Mouse (Mus musculus) neural tube, embryonic 12.5 days (tissue): Measurements from ENCODE around the gene Ugt1a6a. TPM values are rescaled to one million over a fixed set of nuclear protein-coding genes. Genes with fewer than 3 reads are reported as not detected.

Experiments used
- ATAC-seq: fragments of 200-750 bp; cut with Nextera tagmentation; 2 replicates; pipeline ENCODE4 v1.8.0; 2017; ENCODE audit warnings: low read depth, mild to moderate bottlenecking, moderate TSS enrichment, moderate library complexity; ENCODE audit not compliant: low FRiP score
- H3K27ac ChIP-seq: fragments of 300-500 bp; sonication (generic); 2 replicates; pipeline ENCODE4 v1.5.1; 2016
- H3K27me3 ChIP-seq: fragments of 300-500 bp; sonication (generic); replicated peaks from 2 replicates; pipeline ENCODE4 v1.6.1; 2016; ENCODE audit warnings: mild to moderate bottlenecking
- H3K36me3 ChIP-seq: fragments of 300-500 bp; sonication (generic); 2 replicates; pipeline ENCODE4 v1.6.1; 2016; ENCODE audit warnings: mild to moderate bottlenecking
- H3K4me1 ChIP-seq: fragments of 300-500 bp; sonication (generic); 2 replicates; pipeline ENCODE4 v1.6.1; 2016
- H3K4me2 ChIP-seq: fragments of 300-500 bp; sonication (generic); replicated peaks from 2 replicates; pipeline ENCODE4 v1.6.1; 2016; ENCODE audit warnings: mild to moderate bottlenecking
- H3K4me3 ChIP-seq: fragments of 300-500 bp; sonication (generic); 2 replicates; pipeline ENCODE4 v1.5.1; 2016
- H3K9ac ChIP-seq: fragments of 300-500 bp; sonication (generic); 2 replicates; pipeline ENCODE4 v1.6.1; 2016; ENCODE audit warnings: mild to moderate bottlenecking
- H3K9me3 ChIP-seq: fragments of 300-500 bp; sonication (generic); 2 replicates; pipeline ENCODE4 v1.6.1; 2016; ENCODE audit warnings: mild to moderate bottlenecking
- WGBS: fragments of 180-500 bp; shearing (Covaris S2); methylation state at CpG from one replicate; pipeline ENCODE4 v1.1.7; 2016; 5-methylcytosine and 5-hydroxymethylcytosine counted together
- polyA plus RNA-seq: library from polyadenylated mRNA; unstranded; fragments of >200 nt; fragmentation: Nextera tagmentation; extraction: Ambion mirVana; gene quantifications from 2 replicates; pipeline ENCODE4 v1.2.1, GENCODE M21; 2016

Ugt1a6a gene
- polyA plus RNA-seq, 1 experiment from 2014 or later = 0.65 TPM

DNA sequence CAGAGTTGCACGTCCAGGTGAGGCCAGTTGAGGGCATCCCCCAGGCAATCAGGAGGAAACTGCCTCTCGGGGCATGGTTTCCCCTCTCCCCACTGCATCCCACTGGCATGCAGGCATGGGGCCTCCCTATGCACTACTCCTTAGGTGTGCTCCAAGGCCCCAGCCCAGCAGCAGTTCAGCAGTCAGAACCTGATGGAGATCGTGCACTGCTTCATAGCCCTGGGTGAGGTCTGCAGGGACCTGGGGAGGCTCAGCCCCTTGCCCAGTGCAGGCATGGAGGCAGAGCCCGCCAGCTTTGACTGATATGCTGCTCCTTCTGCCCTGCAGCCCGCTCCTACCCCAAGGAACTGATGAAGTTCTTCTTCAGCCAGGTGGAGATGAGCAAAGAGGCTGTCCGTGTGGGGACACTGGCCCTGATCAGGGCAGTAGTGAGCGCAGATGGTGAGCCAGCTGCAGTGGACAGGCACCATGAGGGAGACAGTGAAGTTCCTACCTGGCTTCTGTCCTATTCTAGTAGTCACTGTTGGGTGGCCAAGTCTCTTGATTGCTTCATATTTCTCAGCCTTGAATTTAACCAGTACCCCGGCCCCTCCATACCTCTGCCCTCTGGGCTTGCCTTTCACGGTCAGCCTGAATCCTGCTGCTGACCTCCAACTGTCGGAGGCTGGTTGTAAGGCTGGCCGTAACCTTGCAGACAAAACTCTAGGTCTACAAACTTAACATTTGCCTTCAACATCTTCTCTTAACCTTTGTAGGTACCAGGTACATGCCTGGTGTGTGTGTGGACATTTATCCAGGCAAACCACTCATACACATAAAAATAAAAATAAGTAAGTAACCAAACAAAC lies 100.7 kb downstream of the Ugt1a6a start:
- Histone ChIP-seq H3K36me3 (no peaks in the 10 kb centered on the region), H3K27ac (no peak overlapping the region), H3K27me3 (no peaks in the 10 kb centered on the region), H3K4me2 (no peak overlapping the region), H3K9me3 (peaks cover 97% of the 10 kb centered on the region), H3K4me1 (no peaks in the 10 kb centered on the region), H3K9ac (no peak overlapping the region), H3K4me3 (no peak overlapping the region)
- no peak for ATAC-seq
- WGBS = 63% methylated on average over 11 of the region's 11 CpGs

DNA sequence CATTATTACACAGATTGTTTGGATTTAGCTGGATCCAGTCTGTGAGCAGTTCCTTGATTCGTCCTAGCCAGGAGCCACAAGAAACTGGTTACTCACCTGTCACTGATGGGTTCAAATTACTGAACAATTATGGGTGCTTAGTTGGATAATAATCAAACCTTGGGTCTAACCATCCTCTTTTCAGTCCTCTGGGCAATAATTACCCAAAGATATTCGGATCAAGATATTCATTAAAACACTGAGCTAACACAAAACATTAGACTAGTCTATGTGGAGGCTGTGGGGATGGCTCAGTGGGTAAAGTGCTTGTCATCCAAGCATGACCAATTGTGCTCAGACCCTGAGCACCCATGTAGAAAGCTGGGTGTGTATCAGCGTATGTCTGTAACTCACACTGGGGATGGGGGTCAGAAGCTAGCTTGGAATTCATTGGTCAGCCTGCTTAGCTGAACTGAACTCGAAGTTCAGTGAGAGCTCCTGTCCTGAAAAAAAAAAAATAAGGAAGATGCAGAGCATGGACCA lies 101.3 kb downstream of the Ugt1a6a start:
- WGBS = 69% methylated on average over 4 of the region's 4 CpGs
- no peaks in the 10 kb centered on the region for H3K27me3 ChIP-seq
- H3K4me3 ChIP-seq = no peak overlapping the region
- ATAC-seq = no peak
- H3K4me1 ChIP-seq = no peaks in the 10 kb centered on the region
- no peaks in the 10 kb centered on the region for H3K36me3 ChIP-seq
- H3K4me2 ChIP-seq = no peak overlapping the region
- H3K27ac ChIP-seq = no peak overlapping the region
- no peak overlapping the region for H3K9ac ChIP-seq
- peaks cover 97% of the 10 kb centered on the region for H3K9me3 ChIP-seq

DNA sequence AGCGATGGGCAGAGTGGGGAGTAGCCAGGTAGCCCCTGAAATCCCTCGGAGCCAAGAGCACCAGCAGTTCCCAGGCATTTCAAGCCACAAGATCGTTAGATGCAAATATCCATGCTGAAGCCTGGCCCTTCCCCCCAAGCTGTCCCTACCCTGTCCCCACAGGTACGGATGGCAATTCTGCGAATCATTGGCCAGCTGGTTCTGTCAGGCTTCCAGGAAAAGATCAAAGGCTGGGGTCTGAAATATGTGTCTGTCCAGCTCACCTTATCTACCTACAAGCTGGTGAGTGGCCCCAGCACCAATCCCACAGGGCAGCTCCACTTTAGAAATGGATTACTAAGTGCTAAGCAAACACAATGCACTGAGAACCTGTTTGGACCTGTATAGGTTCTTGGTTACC lies 102.7 kb downstream of the Ugt1a6a start:
- WGBS = 81% methylated on average over 5 of the region's 5 CpGs
- no peak overlapping the region for H3K27ac ChIP-seq
- H3K4me2 ChIP-seq = no peak overlapping the region
- H3K4me1 ChIP-seq = no peaks in the 10 kb centered on the region
- no peak overlapping the region for H3K9ac ChIP-seq
- H3K9me3 ChIP-seq = peaks cover 95% of the 10 kb centered on the region
- ATAC-seq = no peak
- no peaks in the 10 kb centered on the region for H3K27me3 ChIP-seq
- H3K4me3 ChIP-seq = no peak overlapping the region
- no peaks in the 10 kb centered on the region for H3K36me3 ChIP-seq

DNA sequence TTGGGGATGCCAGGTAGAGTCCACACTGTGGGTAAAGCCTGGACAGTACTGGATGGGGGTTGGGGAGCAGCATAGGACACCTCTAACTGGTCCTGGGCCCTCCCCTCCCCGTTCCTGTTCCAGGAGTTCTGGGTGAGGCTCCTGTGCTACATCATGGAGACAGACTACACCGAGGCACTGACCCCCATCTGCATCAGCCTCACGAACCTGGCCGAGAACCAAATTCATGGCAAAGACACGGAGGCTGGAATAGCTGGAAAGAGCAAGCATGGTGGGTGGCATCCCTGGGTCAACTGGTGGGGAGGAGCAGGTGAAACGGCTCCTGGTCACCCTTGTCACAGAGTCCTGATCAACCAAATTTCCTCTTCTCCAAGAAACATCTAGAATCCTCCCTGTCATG lies 104.2 kb downstream of the Ugt1a6a start:
- Histone ChIP-seq H3K9me3 (peaks cover 93% of the 10 kb centered on the region), H3K4me3 (no peak overlapping the region), H3K27me3 (no peaks in the 10 kb centered on the region), H3K4me1 (no peaks in the 10 kb centered on the region), H3K4me2 (no peak overlapping the region), H3K9ac (no peak overlapping the region), H3K27ac (no peak overlapping the region), H3K36me3 (no peaks in the 10 kb centered on the region)
- ATAC-seq = no peak
- WGBS = 80% methylated on average over 6 of the region's 6 CpGs

DNA sequence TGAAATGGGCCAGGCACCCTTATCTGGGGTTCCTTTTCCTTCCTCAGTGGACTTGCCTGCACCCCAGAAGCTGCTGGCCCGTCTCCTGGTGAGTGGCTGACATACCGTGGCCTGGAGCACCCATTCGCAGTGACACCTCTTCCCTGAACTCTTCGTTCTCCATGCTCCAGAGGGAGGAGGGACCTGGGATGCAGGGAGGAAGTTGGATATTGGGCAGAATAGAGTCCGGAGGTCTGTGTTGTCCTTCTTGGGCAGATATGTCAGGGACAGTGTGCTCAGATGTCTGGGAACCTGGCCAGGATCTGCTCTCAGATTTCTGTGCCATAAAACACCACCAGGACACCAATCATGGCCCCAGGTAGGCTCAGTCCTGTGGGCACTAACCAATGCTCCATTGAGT lies 105.5 kb downstream of the Ugt1a6a start:
- Histone ChIP-seq H3K4me3 (no peak overlapping the region), H3K4me2 (no peak overlapping the region), H3K9ac (no peak overlapping the region), H3K27ac (no peak overlapping the region), H3K36me3 (no peaks in the 10 kb centered on the region), H3K4me1 (no peaks in the 10 kb centered on the region), H3K27me3 (no peaks in the 10 kb centered on the region), H3K9me3 (peaks cover 93% of the 10 kb centered on the region)
- ATAC-seq = no peak
- WGBS = 73% methylated on average over 5 of the region's 5 CpGs

DNA sequence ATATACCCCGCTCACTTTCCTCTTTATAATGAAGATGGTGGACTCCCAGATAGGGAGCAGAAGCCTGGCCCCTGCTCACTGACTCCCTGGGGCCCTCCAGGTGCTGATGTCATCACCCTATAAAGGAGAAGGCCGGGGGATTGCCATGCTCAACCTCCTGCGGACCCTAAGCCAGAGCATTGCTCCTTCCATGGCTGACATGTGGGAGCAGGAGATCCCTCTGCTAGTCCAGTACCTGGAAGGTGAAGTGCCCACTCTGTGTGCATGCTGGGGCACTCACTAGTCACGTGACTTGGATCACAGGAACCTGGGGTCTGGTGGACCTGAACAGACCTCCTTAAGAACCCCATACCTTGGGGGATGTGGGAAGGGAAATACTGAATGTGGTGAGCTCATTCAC lies 106.0 kb downstream of the Ugt1a6a start:
- no peaks in the 10 kb centered on the region for H3K27me3 ChIP-seq
- H3K9me3 ChIP-seq = peaks cover 93% of the 10 kb centered on the region
- H3K4me1 ChIP-seq = no peaks in the 10 kb centered on the region
- H3K4me3 ChIP-seq = no peak overlapping the region
- WGBS = 78% methylated on average over 4 of the region's 4 CpGs
- no peak overlapping the region for H3K4me2 ChIP-seq
- H3K36me3 ChIP-seq = no peaks in the 10 kb centered on the region
- no peak overlapping the region for H3K27ac ChIP-seq
- no peak overlapping the region for H3K9ac ChIP-seq
- ATAC-seq = no peak

DNA sequence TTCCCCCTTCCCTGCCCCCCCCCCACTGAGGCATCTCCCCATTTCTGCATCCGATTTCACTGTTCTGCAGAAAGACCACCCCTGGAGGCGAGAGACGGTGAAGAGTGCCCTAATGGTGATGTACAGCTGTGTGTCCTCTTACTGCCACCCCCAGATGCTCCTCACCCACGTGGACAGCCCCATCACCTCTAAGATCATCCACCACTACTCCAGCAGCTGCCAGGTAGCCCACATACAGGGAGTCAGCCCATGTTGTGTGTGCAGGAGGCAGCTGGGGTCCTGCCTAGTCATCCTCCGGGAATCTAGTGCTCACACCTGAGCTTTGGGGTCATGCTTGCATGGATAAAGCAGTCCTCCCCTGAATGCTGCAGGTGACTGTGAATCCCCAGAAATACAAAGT lies 109.3 kb downstream of the Ugt1a6a start:
- H3K36me3 ChIP-seq = no peaks in the 10 kb centered on the region
- ATAC-seq = no peak
- H3K27ac ChIP-seq = no peak overlapping the region
- H3K9ac ChIP-seq = no peak overlapping the region
- no peaks in the 10 kb centered on the region for H3K27me3 ChIP-seq
- WGBS = 66% methylated on average over 5 of the region's 5 CpGs
- no peak overlapping the region for H3K4me3 ChIP-seq
- peaks cover 96% of the 10 kb centered on the region for H3K9me3 ChIP-seq
- no peaks in the 10 kb centered on the region for H3K4me1 ChIP-seq
- H3K4me2 ChIP-seq = no peak overlapping the region

DNA sequence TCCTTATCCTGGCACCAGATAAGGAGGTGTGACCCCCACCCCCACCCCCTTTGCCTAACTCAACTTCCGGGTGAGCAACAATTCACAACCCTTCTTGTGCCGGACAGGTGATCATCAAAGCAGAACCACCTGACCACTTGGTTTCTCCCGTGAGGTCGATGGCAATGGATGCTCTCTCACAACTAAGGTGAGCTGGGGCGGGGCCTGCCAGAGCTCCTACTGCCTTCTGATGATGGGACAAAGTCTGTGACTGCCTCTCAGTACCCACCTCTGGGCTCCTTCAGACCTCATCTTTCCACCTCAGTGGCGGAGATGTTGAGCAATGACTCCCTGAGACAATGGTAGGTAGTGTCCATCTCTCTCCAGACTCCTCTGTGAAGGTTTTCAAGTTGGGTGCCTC lies 111.3 kb downstream of the Ugt1a6a start:
- H3K4me3 ChIP-seq = no peak overlapping the region
- no peak for ATAC-seq

DNA sequence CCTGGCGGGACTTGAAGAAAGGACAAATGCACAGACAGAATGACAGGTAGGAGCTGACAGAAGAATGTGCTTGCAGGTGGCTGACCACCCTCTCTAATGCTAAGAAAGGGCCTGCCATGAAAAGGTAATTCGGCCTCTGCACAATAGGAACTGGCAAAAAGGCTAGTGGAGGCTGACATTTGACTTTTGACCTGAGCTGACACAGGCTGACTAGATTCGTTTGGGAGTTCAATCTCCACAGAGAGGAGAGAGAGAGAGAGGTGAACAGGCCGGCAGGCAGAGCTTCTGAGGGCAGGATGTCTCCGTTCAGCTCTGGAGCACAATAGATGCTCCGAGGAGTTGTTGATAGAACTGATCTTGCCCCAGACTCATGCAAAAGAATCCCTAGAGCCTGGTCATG lies 111.8 kb downstream of the Ugt1a6a start:
- Histone ChIP-seq H3K9me3 (peaks cover 96% of the 10 kb centered on the region), H3K9ac (no peak overlapping the region), H3K36me3 (no peaks in the 10 kb centered on the region), H3K4me1 (no peaks in the 10 kb centered on the region), H3K27ac (no peak overlapping the region), H3K4me2 (no peak overlapping the region), H3K27me3 (no peaks in the 10 kb centered on the region), H3K4me3 (no peak overlapping the region)
- WGBS = 48% methylated on average over 6 of the region's 6 CpGs
- no peak for ATAC-seq

More for the DNA sequence above, 111.3 kb downstream of the Ugt1a6a start:
- 79% methylated on average over 6 of the region's 6 CpGs for WGBS
- Histone ChIP-seq H3K9ac (no peak overlapping the region), H3K4me1 (no peaks in the 10 kb centered on the region), H3K27ac (no peak overlapping the region), H3K36me3 (no peaks in the 10 kb centered on the region), H3K9me3 (peaks cover 96% of the 10 kb centered on the region), H3K4me2 (no peak overlapping the region), H3K27me3 (no peaks in the 10 kb centered on the region)

DNA sequence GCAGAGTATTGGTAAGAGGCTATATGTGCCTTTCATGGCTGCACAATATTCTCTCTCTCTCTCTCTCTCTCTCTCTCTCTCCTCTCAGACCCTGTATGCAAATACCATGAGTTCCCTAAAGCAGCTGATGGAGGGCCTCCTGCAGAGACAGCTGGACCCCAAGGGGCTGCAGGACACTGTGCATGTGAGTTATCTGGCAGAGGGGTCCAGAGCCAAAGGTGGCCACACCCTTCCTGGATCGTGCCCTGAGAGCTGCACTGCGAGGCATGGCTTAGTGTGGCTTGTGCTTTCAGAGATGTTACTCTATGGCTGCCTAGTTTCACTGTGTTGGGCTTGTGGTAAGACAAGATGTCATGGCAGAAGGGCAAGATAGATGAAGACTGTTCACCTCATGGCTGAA lies 113.1 kb downstream of the Ugt1a6a start:
- Histone ChIP-seq H3K4me2 (no peak overlapping the region), H3K4me1 (no peaks in the 10 kb centered on the region), H3K9me3 (peaks cover 95% of the 10 kb centered on the region), H3K36me3 (no peaks in the 10 kb centered on the region), H3K9ac (no peak overlapping the region), H3K4me3 (no peak overlapping the region), H3K27me3 (no peaks in the 10 kb centered on the region), H3K27ac (no peak overlapping the region)
- WGBS = 56% methylated on average over 2 of the region's 2 CpGs
- no peak for ATAC-seq

DNA sequence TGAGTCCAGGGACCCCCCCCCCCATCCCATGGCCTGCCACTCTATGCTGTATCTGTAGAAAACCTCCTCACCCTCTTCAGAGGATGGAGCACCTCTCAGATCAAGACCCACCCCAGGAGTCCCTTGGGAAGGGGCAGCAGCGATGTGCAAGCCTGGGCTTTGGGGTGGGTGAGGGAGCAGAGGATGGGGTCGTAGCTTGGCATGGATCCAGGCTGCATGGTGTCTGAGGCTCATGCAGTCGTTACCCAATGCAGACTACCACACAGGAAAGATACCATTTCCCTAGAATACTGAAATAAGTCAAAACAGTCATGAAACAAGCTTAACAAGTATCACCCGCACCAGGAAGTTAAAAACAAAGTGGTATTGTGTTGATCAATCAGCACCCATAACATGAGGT lies 114.0 kb downstream of the Ugt1a6a start:
- Histone ChIP-seq H3K9ac (no peak overlapping the region), H3K4me2 (no peak overlapping the region), H3K4me3 (no peak overlapping the region), H3K36me3 (no peaks in the 10 kb centered on the region), H3K4me1 (no peaks in the 10 kb centered on the region), H3K27me3 (no peaks in the 10 kb centered on the region), H3K9me3 (peaks cover 97% of the 10 kb centered on the region), H3K27ac (no peak overlapping the region)
- no peak for ATAC-seq
- WGBS = 69% methylated on average over 4 of the region's 4 CpGs

DNA sequence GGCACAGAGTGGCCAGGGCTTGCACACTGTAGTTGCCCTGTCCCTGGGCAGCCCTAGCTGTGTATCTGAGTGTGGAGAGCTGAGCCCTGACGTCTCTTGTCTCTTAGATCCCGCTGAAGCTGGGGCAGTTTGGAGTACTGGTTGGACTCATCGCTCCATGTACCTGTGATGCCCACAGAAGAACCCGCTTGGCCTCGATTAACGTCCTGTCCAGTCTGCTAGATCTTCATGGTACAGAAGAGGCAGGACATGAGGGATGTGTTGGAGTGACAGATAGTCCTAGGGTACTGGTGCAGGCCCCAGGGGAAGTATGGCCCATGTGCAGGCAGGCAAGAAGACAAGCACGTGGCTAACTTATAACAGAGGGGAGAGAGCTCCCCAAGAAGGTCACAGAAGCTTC lies 115.0 kb downstream of the Ugt1a6a start:
- no peak for ATAC-seq
- Histone ChIP-seq H3K4me1 (no peaks in the 10 kb centered on the region), H3K9ac (no peak overlapping the region), H3K27me3 (no peaks in the 10 kb centered on the region), H3K4me3 (no peak overlapping the region), H3K27ac (no peak overlapping the region), H3K9me3 (peaks cover 97% of the 10 kb centered on the region), H3K36me3 (no peaks in the 10 kb centered on the region), H3K4me2 (no peak overlapping the region)
- 81% methylated on average over 7 of the region's 7 CpGs for WGBS

DNA sequence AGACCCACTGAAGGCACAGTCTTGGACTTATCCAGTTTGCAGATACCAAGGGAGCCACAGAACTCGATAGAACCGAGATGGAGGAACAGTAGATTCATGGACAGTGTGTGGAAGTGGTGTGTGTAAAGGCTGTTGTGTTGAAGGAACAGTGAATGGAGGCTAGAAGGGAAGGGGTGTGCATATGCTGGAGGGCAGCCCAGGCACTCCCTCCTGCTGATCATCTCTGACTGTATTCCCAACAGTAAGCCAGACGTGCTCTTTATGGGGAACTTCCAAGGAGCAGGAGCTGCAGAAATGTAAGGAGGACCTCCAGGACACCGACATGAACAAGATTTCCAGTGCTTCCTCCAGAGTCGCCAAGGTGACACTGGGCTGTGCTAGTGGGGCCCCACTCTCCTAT lies 115.4 kb downstream of the Ugt1a6a start:
- no peaks in the 10 kb centered on the region for H3K27me3 ChIP-seq
- no peak overlapping the region for H3K9ac ChIP-seq
- WGBS = 83% methylated on average over 5 of the region's 5 CpGs
- H3K4me3 ChIP-seq = no peak overlapping the region
- no peak for ATAC-seq
- no peaks in the 10 kb centered on the region for H3K4me1 ChIP-seq
- H3K4me2 ChIP-seq = no peak overlapping the region
- H3K27ac ChIP-seq = no peak overlapping the region
- H3K9me3 ChIP-seq = peaks cover 97% of the 10 kb centered on the region
- no peaks in the 10 kb centered on the region for H3K36me3 ChIP-seq
